Mouse (Mus musculus) liver, embryonic 12.5 days (tissue): ENCODE data around the gene 1700008O03Rik. TPM values are rescaled to one million over a fixed set of nuclear protein-coding genes. Genes with fewer than 3 reads are reported as not detected.

ENCODE experiments used
- ATAC-seq: fragments of 200-750 bp; cut with Nextera tagmentation; 2 replicates; pipeline ENCODE4 v1.8.0; 2017; ENCODE audit warnings: moderate number of reproducible peaks, mild to moderate bottlenecking, moderate library complexity
- H3K27ac ChIP-seq: fragments of 300-500 bp; sonication (generic); 2 replicates; pipeline ENCODE4 v1.5.1; 2016; ENCODE audit warnings: mild to moderate bottlenecking
- H3K27me3 ChIP-seq: fragments of 300-500 bp; sonication (generic); replicated peaks from 2 replicates; pipeline ENCODE4 v1.6.1; 2016; ENCODE audit warnings: mild to moderate bottlenecking, moderate library complexity
- H3K36me3 ChIP-seq: fragments of 300-500 bp; sonication (generic); 2 replicates; pipeline ENCODE4 v1.6.1; 2016; ENCODE audit warnings: mild to moderate bottlenecking, moderate library complexity
- H3K4me1 ChIP-seq: fragments of 300-500 bp; sonication (generic); 2 replicates; pipeline ENCODE4 v1.6.1; 2016
- H3K4me2 ChIP-seq: fragments of 300-500 bp; sonication (generic); 2 replicates; pipeline ENCODE4 v1.6.1; 2016; ENCODE audit warnings: mild to moderate bottlenecking, moderate library complexity
- H3K4me3 ChIP-seq: fragments of 300-500 bp; sonication (generic); 2 replicates; pipeline ENCODE4 v1.5.1; 2016; ENCODE audit warnings: mild to moderate bottlenecking, moderate library complexity
- H3K9ac ChIP-seq: fragments of 300-500 bp; sonication (generic); 2 replicates; pipeline ENCODE4 v1.6.1; 2016; ENCODE audit warnings: mild to moderate bottlenecking, moderate library complexity
- H3K9me3 ChIP-seq: fragments of 300-500 bp; sonication (generic); replicated peaks from 2 replicates; pipeline ENCODE4 v1.6.1; 2016; ENCODE audit warnings: mild to moderate bottlenecking, moderate library complexity
- WGBS: fragments of 180-500 bp; shearing (Covaris S2); methylation state at CpG from one replicate; pipeline ENCODE4 v1.1.7; 2016; ENCODE audit not compliant: insufficient replicate concordance; 5-methylcytosine and 5-hydroxymethylcytosine counted together
- polyA plus RNA-seq: library from polyadenylated mRNA; unstranded; fragments of >200 nt; fragmentation: Nextera tagmentation; extraction: Ambion mirVana; gene quantifications from 2 replicates; pipeline ENCODE4 v1.2.1, GENCODE M21; 2016

1700008O03Rik gene
- polyA plus RNA-seq, 1 experiment from 2014 or later: 0.38 TPM

DNA sequence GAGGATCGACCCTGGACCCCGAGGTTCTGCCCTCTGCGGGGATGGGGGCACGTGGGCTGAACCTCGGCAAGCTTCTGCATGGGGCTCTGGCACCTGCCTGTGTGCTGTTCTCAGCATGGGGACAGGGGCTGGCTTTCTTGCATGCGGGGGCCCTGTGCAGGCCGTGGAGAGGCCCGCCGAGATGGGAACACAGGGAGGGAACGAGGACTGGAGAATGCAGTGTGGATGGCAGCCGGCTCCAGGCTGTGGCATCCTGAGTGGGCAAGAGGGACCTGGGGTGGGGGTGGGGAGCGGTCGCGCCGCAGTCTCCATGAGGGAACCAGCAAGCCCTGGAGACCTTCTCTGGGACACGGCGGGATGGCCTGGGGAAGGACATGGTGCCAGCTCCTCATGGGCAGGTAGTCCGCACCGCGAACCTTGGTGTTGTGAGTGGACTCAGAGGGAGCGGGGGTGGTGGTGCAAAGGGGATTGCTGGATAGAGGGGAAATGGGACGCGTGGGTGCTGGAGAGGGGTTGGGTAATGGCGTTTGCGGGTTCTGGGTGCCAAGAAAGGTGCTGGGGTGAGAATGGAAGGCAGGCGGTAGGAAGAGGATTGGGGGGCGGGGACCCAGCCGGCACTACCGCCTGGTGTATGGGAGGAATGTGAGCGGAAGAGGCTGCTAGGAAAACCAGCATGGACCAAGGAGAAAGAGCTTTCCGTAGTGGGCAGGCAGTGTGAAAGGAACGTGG is 48.3 kb downstream of the 1700008O03Rik start:
- ATAC-seq: no peak
- no peak overlapping the region for H3K9ac ChIP-seq
- H3K9me3 ChIP-seq: no peaks in the 10 kb centered on the region
- no peaks in the 10 kb centered on the region for H3K36me3 ChIP-seq
- H3K27me3 ChIP-seq: peaks cover 93% of the 10 kb centered on the region
- no peak overlapping the region for H3K4me3 ChIP-seq
- 0 out of 2 replicates have a peak, but pooled peaks cover 4% of the 10 kb centered on the region for H3K4me1 ChIP-seq
- no peak overlapping the region for H3K27ac ChIP-seq
- 8% methylated on average over 32 of the region's 32 CpGs for WGBS
- H3K4me2 ChIP-seq: no peak overlapping the region

DNA sequence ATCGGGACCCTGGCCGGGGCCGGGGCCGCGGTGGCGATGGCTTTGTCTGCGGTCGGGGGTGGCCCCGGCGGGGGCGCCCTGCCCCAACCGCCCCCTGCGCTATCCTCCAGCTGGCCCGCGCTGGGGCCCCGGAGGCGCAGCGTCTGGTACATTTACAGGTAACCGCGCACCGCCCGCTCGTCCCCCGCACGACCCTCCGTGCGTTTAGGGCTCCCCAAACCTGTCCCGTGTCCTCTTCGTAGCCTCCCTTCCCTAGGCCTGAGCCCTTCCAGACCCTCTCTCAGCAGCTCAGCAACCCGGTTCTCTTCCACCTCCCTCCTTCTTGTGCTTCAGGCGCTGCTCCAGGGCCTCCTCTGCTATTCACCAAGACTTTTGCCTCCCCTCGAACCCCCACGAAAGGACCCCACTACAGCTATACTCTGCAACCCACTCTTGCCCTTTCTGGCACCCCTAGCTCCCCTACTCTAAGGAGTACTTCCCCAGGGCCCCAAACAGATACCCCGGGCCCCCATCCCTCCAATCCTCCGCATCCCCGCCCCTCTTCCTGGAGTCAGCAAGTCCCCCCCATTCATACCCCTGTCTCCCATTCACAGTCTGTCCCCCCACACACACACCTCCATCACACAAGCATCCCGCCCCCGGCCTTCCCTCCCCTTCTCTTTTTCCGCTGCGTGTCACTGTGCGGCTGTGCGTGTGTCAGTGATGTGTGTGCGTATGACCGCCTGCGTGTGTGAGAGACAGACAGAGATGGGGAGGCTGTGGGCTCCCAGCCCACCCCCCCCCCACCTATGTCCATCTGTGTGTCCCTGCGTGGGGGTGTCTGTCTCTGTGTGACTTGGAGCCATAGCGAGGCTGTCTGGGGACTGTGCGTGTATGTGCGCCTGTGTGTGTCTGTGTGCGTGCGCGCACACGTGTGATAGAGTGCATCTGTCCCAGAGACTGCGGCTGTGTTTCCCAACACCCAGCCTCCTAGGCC is 49.3 kb downstream of the 1700008O03Rik start:
- peaks cover 90% of the 10 kb centered on the region for H3K27me3 ChIP-seq
- no peaks in the 10 kb centered on the region for H3K36me3 ChIP-seq
- 0 out of 2 replicates have a peak, but pooled peaks cover 4% of the 10 kb centered on the region for H3K4me1 ChIP-seq
- H3K27ac ChIP-seq: no peak overlapping the region
- no peaks in the 10 kb centered on the region for H3K9me3 ChIP-seq
- ATAC-seq: no peak
- WGBS: 6% methylated on average over 49 of the region's 54 CpGs
- peak overlapping the region; percentile 40 for H3K4me3 ChIP-seq
- H3K4me2 ChIP-seq: peak overlapping the region; percentile 61
- no peak overlapping the region for H3K9ac ChIP-seq

DNA sequence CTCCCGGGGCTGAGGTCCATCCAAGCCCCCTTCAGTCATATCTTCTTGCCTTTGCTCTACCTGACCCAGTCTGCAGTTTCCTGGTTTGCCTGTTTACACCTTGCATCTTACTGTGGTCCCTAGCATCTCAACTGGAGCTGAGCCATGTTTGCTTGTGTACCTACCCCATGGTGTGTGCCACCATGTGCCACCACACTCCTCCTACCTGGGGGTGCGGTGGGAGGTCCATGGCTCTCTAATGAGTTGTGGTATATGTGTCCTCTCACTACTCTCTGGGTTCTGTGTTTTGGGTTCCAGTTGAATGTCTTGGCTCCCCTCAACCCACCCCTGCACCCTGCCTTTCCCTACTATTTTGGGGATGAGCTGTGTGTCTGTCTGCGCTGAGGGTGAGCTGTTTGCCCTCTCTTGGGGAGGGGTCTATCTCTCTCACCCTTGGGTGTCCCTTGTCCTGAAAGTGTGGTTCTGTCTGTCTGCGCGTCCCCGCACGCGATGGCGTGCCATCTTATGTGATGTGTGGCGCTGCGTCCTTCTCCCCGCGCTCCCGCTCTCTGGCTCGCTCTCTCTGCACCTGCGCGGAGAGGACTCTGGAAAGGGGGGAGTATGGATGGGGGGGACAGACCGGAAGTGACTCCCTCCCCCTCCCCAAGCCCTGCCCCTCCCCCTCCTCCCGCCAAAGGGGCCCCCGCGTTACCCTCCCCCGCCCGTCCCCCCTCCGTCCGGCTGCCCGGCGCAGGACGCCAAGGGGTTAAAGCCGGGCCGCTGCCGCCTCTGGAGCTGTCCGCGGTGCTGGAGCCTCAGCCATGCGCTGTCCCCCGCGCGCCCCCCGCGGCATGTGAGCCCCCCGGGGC is 50.4 kb downstream of the 1700008O03Rik start:
- Histone ChIP-seq H3K36me3 (no peaks in the 10 kb centered on the region), H3K4me2 (peak overlapping the region; percentile 61), H3K27me3 (peaks cover 83% of the 10 kb centered on the region), H3K9me3 (no peaks in the 10 kb centered on the region), H3K4me3 (peak overlapping the region; percentile 40), H3K27ac (no peak overlapping the region), H3K9ac (no peak overlapping the region), H3K4me1 (0 out of 2 replicates have a peak, but pooled peaks cover 4% of the 10 kb centered on the region)
- 8% methylated on average over 19 of the region's 40 CpGs for WGBS
- no peak for ATAC-seq

DNA sequence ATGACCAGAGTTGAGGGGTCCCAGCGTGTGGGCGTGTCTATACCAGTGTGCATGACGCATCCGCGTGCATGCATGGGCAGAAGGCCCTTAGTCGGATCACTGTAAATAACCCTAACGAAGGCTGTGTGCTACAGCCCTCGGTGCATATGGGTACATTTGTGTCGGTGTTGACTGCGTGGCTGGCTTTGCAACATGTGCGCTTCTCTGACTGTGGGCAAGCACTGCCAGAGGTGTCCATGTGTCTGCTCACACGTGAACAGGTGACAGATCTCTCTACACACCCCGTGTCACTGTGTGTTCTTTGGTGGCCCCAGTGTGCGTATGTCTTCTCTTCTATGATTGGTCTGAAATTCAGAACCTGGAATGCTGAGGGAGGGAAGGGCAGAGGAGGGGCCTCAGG is 51.5 kb downstream of the 1700008O03Rik start:
- ATAC-seq: no peak
- Histone ChIP-seq H3K27ac (no peak overlapping the region), H3K4me1 (0 out of 2 replicates have a peak, but pooled peaks cover 4% of the 10 kb centered on the region), H3K4me3 (no peak overlapping the region), H3K9ac (no peak overlapping the region), H3K36me3 (no peaks in the 10 kb centered on the region), H3K4me2 (no peak overlapping the region), H3K27me3 (peaks cover 72% of the 10 kb centered on the region), H3K9me3 (no peaks in the 10 kb centered on the region)
- WGBS: 48% methylated on average over 14 of the region's 14 CpGs

DNA sequence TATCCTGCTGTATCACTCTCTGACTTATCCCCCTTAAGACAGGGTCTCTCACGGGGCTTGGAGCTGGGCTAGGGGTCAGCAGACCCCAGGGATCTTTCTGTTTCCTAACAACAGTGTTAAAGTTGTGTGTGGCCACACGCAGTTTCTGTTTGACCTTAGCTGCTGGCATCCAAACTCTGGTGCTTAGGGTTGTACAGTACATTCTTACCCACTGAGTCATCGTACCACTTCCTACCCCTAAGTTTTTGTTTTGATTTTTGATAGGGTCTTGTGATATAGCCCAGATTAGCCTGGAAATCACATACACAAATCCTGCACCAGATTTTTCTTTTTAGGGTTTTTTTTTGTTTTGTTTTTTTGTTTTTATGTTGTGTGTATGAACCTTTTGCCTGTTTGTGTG is 53.3 kb downstream of the 1700008O03Rik start:
- no peak for ATAC-seq
- no peak overlapping the region for H3K9ac ChIP-seq
- WGBS: 36% methylated on average over 3 of the region's 3 CpGs
- peaks cover 64% of the 10 kb centered on the region for H3K27me3 ChIP-seq
- 0 out of 2 replicates have a peak, but pooled peaks cover 4% of the 10 kb centered on the region for H3K4me1 ChIP-seq
- H3K9me3 ChIP-seq: no peaks in the 10 kb centered on the region
- no peak overlapping the region for H3K4me3 ChIP-seq
- H3K27ac ChIP-seq: no peak overlapping the region
- no peak overlapping the region for H3K4me2 ChIP-seq
- no peaks in the 10 kb centered on the region for H3K36me3 ChIP-seq

DNA sequence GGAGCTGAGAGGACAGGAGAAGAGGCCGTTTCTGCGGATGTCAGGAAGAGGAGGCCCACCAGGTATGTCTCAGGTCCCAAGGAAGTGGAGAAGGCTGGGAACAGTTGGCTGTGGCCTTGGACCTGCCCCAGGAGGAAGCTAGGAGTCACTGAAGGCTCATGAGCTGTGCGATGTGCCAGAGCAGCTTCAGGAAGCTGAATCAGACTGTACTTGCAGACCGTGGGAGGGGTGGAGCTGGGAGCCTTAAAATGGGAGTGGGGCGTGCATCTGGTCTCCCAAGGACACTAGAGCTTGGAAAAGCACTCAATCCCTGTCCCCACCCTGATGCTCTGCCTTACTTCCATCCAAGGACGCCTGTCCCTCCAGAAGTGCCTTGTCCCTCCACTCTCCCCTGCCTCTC is 59.0 kb downstream of the 1700008O03Rik start:
- no peak overlapping the region for H3K9ac ChIP-seq
- H3K27ac ChIP-seq: no peak overlapping the region
- H3K4me3 ChIP-seq: no peak overlapping the region
- H3K27me3 ChIP-seq: peaks cover 56% of the 10 kb centered on the region
- H3K4me1 ChIP-seq: no peaks in the 10 kb centered on the region
- H3K4me2 ChIP-seq: no peak overlapping the region
- WGBS: 43% methylated on average over 6 of the region's 6 CpGs
- no peaks in the 10 kb centered on the region for H3K36me3 ChIP-seq
- no peak for ATAC-seq
- H3K9me3 ChIP-seq: no peaks in the 10 kb centered on the region

DNA sequence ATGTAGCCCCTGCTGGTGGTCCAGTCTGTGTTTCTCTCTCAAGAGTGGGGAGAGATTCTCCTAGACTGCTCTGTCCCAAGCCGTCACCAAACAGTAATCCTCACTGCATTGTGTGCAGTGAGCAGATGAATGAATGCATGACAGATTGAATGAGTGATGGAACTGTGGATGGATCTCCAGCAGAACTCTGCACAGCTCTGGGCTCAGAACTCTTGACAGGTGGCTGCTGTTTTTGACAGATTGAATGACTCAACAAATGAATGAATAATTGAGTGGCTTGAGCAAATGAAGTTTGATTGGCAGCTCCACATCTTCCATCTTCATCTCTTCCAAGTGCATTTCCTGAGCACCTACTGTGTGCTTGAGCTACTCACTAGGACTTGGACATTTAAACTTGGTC is 63.3 kb downstream of the 1700008O03Rik start:
- Histone ChIP-seq H3K9me3 (no peaks in the 10 kb centered on the region), H3K9ac (no peak overlapping the region), H3K4me1 (no peaks in the 10 kb centered on the region), H3K27me3 (peaks cover 49% of the 10 kb centered on the region), H3K4me3 (no peak overlapping the region), H3K36me3 (no peaks in the 10 kb centered on the region), H3K4me2 (no peak overlapping the region), H3K27ac (no peak overlapping the region)
- 69% methylated on average over 1 of the region's 1 CpGs for WGBS
- ATAC-seq: no peak

DNA sequence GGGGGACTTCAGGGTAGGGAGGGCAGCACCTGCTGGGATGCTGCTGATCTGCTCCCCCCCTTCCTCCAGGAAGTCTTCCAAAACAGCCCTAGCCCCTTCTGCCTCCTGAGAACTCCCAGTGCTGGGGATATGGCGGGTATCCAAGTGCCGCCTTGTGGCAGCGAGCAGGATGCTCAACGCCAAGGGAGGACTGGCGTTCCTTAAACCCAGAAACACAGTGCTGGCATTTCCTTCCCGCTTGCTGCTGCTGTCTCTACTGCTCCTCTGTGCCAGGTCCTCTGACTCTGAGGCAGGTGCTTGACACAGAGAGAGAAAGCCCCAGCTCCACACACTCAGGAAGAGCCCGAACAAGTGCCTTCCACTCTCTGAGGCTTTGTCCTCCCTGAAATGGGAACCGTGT is 64.7 kb downstream of the 1700008O03Rik start:
- H3K4me3 ChIP-seq: no peak overlapping the region
- peaks cover 48% of the 10 kb centered on the region for H3K27me3 ChIP-seq
- H3K4me1 ChIP-seq: no peaks in the 10 kb centered on the region
- no peak overlapping the region for H3K27ac ChIP-seq
- WGBS: 35% methylated on average over 8 of the region's 8 CpGs
- no peak for ATAC-seq
- H3K9me3 ChIP-seq: no peaks in the 10 kb centered on the region
- H3K9ac ChIP-seq: no peak overlapping the region
- no peak overlapping the region for H3K4me2 ChIP-seq
- no peaks in the 10 kb centered on the region for H3K36me3 ChIP-seq

DNA sequence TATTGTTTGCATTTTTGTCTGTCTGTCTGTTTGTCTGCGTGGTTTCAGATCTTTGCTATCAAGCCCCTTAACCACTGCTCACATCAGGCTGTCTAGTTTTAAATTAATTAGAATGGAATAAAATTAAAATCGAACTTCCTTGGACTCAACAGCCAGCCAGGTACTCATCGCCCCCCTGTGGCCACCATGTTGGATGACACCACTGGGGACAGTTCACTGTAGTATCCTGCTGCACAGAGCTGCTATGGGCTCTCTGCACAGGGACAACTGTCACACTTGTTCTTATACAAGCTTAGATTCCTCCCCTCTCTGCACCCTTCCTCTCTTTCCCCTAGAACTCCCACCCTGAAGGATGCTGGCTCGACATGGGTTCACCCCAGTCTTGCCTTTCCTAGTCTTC is 67.7 kb downstream of the 1700008O03Rik start:
- WGBS: 12% methylated on average over 4 of the region's 4 CpGs
- Histone ChIP-seq H3K4me1 (no peaks in the 10 kb centered on the region), H3K36me3 (no peaks in the 10 kb centered on the region), H3K9me3 (no peaks in the 10 kb centered on the region), H3K4me3 (no peak overlapping the region), H3K4me2 (no peak overlapping the region), H3K9ac (no peak overlapping the region), H3K27me3 (peaks cover 53% of the 10 kb centered on the region), H3K27ac (no peak overlapping the region)
- no peak for ATAC-seq

DNA sequence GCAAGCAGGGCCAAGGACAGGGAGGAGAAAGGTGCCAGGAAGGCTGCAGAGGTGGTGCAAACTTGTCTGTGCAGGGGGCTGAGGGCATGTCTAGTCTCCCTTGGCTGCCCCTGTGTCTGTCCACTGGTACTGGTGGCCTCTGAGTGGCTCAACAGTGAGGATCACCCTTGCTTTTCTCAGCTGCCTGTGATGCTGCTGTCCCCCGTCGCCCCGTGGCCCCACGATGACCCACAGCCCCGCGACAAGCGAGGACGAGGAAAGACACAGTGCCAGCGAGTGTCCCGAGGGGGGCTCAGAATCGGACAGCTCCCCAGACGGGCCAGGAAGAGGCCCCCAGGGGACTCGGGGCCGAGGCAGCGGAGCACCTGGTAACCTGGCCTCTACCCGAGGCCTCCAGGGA is 73.1 kb downstream of the 1700008O03Rik start:
- Histone ChIP-seq H3K27ac (no peak overlapping the region), H3K4me2 (no peak overlapping the region), H3K27me3 (peaks cover 95% of the 10 kb centered on the region), H3K9me3 (no peaks in the 10 kb centered on the region), H3K9ac (no peak overlapping the region), H3K36me3 (no peaks in the 10 kb centered on the region), H3K4me1 (peaks cover 14% of the 10 kb centered on the region), H3K4me3 (no peak overlapping the region)
- ATAC-seq: no peak
- WGBS: 48% methylated on average over 16 of the region's 16 CpGs

DNA sequence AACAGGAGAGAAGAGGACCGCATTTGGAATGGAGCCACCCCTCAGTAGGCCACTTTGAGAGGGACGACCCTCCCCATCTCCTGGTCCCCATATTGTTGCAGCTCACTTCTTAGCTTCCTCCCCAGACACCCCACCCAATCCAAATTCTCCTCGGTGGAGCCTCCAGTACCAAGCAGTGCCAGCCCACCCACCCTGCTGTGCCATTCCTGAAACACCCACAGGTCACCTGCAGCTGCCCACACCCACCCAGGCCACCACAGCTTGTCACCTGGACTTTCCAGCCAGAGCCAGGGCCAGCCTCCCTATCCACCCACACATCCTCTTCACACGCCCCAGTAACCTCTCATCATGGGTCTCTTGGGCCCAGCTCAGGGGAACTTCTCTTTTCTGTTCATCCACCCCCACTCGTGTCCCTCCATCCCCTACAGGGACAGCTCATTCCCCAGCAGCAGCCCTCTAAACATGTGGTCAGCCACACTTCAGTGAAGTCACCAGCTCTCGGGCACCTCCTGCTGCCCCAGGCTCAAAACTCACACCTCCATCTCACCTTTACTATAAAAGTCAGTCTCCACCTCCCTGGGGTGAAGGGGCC is 73.8 kb downstream of the 1700008O03Rik start:
- Histone ChIP-seq H3K27me3 (peaks cover 96% of the 10 kb centered on the region), H3K36me3 (no peaks in the 10 kb centered on the region), H3K27ac (no peak overlapping the region), H3K9me3 (no peaks in the 10 kb centered on the region), H3K9ac (no peak overlapping the region), H3K4me1 (peaks cover 14% of the 10 kb centered on the region), H3K4me3 (no peak overlapping the region), H3K4me2 (no peak overlapping the region)
- WGBS: 16% methylated on average over 6 of the region's 6 CpGs
- no peak for ATAC-seq
